Mouse (Mus musculus): ENCODE data around the gene Golga2.

Golga2 gene

GRCm38 (mm10) chr2:32340836-32341633 lies 53.9 kb downstream of the Golga2 start:
- in situ Hi-C loops (cut with MboI; ENCODE audit: unreplicated experiment in 2 of 2): no loop called here

GRCm38 (mm10) chr2:32341634-32341939 lies 54.4 kb downstream of the Golga2 start:
- in situ Hi-C loops (cut with MboI; ENCODE audit: unreplicated experiment in 2 of 2): no loop called here

GRCm38 (mm10) chr2:32342039-32342438 lies 54.9 kb downstream of the Golga2 start:
- in situ Hi-C loops (cut with MboI; ENCODE audit: unreplicated experiment in 2 of 2): no loop called here

GRCm38 (mm10) chr2:32342539-32343350 lies 55.6 kb downstream of the Golga2 start:
- in situ Hi-C loops (cut with MboI; ENCODE audit: unreplicated experiment in 2 of 2): no loop called here

- in situ Hi-C loops (cut with MboI; ENCODE audit: unreplicated experiment in 2 of 2): no loop called here
Measured at GRCm38 (mm10) chr2:32343351-32343671, 56.1 kb downstream of the Golga2 start.

GRCm38 (mm10) chr2:32344056-32344455 lies 56.9 kb downstream of the Golga2 start:
- in situ Hi-C loops (cut with MboI; ENCODE audit: unreplicated experiment in 2 of 2): no loop called here

GRCm38 (mm10) chr2:32344598-32345321 lies 57.6 kb downstream of the Golga2 start:
- in situ Hi-C loops (cut with MboI; ENCODE audit: unreplicated experiment in 2 of 2): loop anchor here in 1 of 2 experiments (5.0 kb wide), 1 partner anchor 37 kb away; no protein-coding TSS in a partner anchor

- in situ Hi-C loops (cut with MboI; ENCODE audit: unreplicated experiment in 2 of 2): loop anchor here in 1 of 2 experiments (5.0 kb wide), 1 partner anchor 40 kb away; no protein-coding TSS in a partner anchor
Measured at GRCm38 (mm10) chr2:32347019-32347418, 59.8 kb downstream of the Golga2 start.

- in situ Hi-C loops (cut with MboI; ENCODE audit: unreplicated experiment in 2 of 2): loop anchor here in 1 of 2 experiments (5.0 kb wide), 1 partner anchor 41 kb away; no protein-coding TSS in a partner anchor
Measured at GRCm38 (mm10) chr2:32348311-32348710, 61.1 kb downstream of the Golga2 start.

- in situ Hi-C loops (cut with MboI; ENCODE audit: unreplicated experiment in 2 of 2): loop anchor here in 1 of 2 experiments (5.0 kb wide), 1 partner anchor 42 kb away; no protein-coding TSS in a partner anchor
Measured at GRCm38 (mm10) chr2:32349625-32350255, 62.6 kb downstream of the Golga2 start.

- in situ Hi-C loops (cut with MboI; ENCODE audit: unreplicated experiment in 2 of 2): no loop called here
Measured at GRCm38 (mm10) chr2:32350471-32351051, 63.4 kb downstream of the Golga2 start.

- in situ Hi-C loops (cut with MboI; ENCODE audit: unreplicated experiment in 2 of 2): no loop called here
Measured at GRCm38 (mm10) chr2:32351471-32351961, 64.3 kb downstream of the Golga2 start.

- in situ Hi-C loops (cut with MboI; ENCODE audit: unreplicated experiment in 2 of 2): no loop called here
Measured at GRCm38 (mm10) chr2:32352151-32353006, 65.2 kb downstream of the Golga2 start, which contains the start of gene Ciz1. Gene Ciz1, plus strand, starts transcription at chr2:32352327.

- in situ Hi-C loops (cut with MboI; ENCODE audit: unreplicated experiment in 2 of 2): no loop called here
Measured at GRCm38 (mm10) chr2:32353007-32353542, 65.9 kb downstream of the Golga2 start, which contains the start of gene Dnm1. Gene Dnm1, minus strand, starts transcription at chr2:32353338.

GRCm38 (mm10) chr2:32353836-32354235 lies 66.7 kb downstream of the Golga2 start:
- in situ Hi-C loops (cut with MboI; ENCODE audit: unreplicated experiment in 2 of 2): no loop called here

GRCm38 (mm10) chr2:32354336-32354895 lies 67.2 kb downstream of the Golga2 start:
- in situ Hi-C loops (cut with MboI; ENCODE audit: unreplicated experiment in 2 of 2): no loop called here

- in situ Hi-C loops (cut with MboI; ENCODE audit: unreplicated experiment in 2 of 2): no loop called here
Measured at GRCm38 (mm10) chr2:32356216-32356615, 69.0 kb downstream of the Golga2 start.

All from v-Abl transformed pro-B cells (cell line).